Mouse (Mus musculus) B cell, adult 2 months (primary cell): Measurements from ENCODE around the gene Sbk2.
A peak's percentile ranks its signal among the peaks of the same experiment; 100 is the strongest.

Experiments used
- DNase-seq, 2 experiments: peaks; one replicate each; pipeline ENCODE4 v3.0.0; 2022

Gene Sbk2

GRCm38 (mm10) chr7:4920976-4921823 is 43.0 kb downstream of the Sbk2 start:
- DNase-seq = no peak

DNA sequence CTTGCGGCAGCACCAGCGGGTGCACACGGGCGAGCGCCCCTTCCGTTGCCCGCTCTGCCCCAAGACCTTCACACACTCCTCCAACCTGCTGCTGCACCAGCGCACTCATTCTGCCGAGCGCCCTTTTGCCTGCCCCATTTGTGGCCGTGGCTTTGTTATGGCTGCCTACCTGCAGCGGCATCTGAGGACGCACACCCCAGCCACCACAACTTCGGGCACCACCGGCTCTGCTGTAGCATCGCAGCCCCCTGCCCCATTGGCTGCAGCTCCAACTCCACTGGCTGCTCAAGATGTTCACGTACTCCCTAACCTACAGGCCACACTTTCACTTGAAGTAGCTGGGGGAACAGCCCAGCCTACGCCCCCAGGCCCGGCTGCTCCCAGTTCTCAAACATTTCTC is 43.7 kb downstream of the Sbk2 start:
- DNase-seq = no peak

GRCm38 (mm10) chr7:4919971-4920370 is 44.2 kb downstream of the Sbk2 start:
- no peak for DNase-seq

DNA sequence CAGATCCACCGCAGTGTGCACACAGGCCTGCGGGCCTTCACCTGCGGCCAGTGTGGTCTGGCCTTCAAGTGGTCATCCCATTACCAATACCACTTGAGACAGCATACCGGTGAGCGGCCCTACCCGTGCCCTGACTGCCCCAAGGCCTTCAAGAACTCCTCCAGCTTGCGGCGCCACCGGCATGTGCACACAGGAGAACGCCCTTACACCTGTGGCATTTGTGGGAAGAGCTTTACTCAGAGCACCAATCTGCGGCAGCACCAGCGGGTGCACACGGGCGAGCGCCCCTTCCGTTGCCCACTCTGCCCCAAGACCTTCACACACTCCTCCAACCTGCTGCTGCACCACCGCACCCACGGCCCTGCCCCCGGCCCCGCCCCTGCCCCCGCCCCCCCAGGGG is 45.1 kb downstream of the Sbk2 start:
- no peak for DNase-seq

GRCm38 (mm10) chr7:4918681-4919080 is 45.5 kb downstream of the Sbk2 start:
- no peak for DNase-seq

GRCm38 (mm10) chr7:4917494-4917893 is 46.7 kb downstream of the Sbk2 start:
- no peak for DNase-seq

- DNase-seq = no peak
Observed at GRCm38 (mm10) chr7:4915669-4916416, 48.4 kb downstream of the Sbk2 start.

DNA sequence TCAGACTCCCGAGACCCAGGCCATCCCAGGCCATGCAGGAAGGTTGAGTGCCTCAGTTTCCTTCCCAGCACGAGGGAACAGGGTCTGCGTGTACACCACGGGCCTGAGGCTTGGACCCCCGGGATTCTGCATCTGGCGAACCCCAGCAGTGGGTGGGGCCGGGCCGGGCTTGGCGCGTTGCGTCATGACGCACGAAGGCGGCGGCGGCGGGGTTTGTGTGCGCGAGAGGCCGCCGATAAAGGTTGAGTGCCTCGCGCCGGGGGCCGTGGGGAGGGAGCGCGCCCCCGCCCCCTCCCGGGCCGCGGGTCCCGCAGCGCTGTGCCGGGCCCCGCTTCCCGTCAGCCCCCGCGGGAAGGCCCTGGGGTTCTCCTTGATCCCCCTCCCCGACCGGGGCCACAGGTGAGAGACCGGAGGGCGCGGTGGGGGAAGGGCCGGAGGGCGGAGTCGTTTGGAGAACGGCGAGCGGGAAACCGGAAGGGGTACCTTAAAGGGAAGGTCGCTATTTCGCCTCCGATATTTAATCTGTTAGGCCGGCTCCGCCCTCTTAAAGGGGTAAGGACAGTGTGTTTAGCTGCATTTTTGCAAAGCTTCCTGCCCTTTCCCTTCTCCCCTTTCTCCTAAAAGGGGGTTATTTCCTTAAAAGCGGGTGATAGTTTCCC is 49.1 kb downstream of the Sbk2 start, which contains the start of gene Zfp628:
Gene Zfp628 (plus strand): TSS at position 211 of the 659 bp plus-strand sequence.
- DNase-seq = peak; percentile 94 to 95

GRCm38 (mm10) chr7:4912248-4912647 is 52.0 kb downstream of the Sbk2 start:
- no peak for DNase-seq

- DNase-seq = peak; percentile 70 to 73
Observed at GRCm38 (mm10) chr7:4911561-4911960, 52.6 kb downstream of the Sbk2 start.

- DNase-seq = no peak
Observed at GRCm38 (mm10) chr7:4906466-4906950, 57.7 kb downstream of the Sbk2 start, which contains the start of gene Gm36210. Gene Gm36210, minus strand, starts transcription at chr7:4906516.

DNA sequence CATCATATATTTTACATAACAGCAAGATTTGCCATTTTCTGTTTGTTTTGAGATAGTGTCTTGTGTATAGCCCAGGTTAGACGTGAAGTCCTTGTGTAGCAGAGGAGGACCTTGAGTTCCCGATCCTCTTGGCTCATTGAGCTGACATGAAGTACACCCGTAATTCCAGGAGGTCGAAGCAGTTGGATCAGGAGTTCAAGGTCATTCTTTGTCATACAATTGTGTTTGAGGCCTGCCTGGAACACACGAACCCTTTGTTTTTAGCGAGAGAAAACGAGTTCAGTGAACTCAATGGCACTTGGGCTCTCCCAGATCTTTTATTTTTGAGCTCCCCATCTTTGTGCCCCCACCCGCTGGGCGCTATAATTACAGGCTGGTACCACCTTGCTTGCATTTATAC is 61.8 kb downstream of the Sbk2 start:
- DNase-seq = no peak

GRCm38 (mm10) chr7:4901171-4901570 is 63.0 kb downstream of the Sbk2 start:
- peak; percentile 67 to 71 for DNase-seq

DNA sequence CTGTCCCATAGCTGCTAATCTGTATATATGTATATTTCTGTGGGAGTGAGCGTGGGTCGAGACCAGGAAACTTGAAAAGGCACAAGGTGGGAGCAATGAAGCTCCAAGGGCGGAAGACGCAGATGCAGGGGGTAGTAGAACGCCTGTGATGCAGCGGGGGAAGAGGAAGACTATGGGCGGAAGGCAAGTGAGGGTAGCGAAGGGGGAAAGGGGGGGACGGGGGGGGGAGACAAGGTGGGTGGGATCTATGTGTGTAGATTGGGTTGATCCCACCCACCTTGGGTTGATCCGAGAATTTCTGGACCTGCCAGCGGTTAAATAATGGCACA is 63.7 kb downstream of the Sbk2 start:
- no peak for DNase-seq

DNA sequence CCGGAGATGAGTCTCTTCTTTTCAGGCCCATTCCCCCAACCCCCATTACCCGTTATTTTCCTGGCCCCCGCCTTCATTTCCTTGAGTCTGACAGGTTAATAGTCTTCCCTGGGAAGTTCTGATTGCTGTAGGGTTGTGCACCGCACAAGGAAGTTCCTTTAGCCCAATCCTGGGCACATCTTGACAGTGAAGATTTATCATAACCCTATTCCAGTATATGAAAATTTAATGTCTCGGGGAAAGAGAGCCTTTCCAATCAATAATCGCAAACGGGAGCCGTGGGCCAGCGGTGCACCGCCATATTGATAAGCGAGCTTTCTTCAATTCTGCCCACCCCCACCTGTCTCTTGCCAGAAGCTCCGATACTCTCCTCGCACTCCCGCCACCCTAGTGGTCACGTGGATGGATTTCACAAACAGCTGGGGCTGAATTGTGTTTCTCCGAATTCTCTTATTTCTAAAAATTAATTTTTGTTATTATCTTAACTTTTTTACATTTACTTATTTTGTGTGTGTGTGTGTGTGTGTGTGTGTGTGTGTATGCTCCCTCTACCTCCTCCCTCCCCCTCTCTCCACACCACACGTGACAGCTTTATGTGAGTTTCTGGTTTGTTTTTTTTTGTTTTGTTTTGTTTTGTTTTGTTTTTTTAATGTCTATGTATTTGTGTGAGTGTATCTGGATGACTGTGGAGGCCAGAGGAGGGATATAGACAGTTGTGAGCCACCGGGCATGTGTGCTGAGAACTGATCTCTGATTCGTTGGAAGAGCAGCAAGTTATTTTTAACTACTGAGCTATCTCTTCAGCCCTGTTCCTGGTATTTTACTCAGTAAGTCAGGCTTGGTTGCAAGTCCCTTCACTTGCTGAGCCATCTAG is 64.3 kb downstream of the Sbk2 start:
- no peak for DNase-seq

DNA sequence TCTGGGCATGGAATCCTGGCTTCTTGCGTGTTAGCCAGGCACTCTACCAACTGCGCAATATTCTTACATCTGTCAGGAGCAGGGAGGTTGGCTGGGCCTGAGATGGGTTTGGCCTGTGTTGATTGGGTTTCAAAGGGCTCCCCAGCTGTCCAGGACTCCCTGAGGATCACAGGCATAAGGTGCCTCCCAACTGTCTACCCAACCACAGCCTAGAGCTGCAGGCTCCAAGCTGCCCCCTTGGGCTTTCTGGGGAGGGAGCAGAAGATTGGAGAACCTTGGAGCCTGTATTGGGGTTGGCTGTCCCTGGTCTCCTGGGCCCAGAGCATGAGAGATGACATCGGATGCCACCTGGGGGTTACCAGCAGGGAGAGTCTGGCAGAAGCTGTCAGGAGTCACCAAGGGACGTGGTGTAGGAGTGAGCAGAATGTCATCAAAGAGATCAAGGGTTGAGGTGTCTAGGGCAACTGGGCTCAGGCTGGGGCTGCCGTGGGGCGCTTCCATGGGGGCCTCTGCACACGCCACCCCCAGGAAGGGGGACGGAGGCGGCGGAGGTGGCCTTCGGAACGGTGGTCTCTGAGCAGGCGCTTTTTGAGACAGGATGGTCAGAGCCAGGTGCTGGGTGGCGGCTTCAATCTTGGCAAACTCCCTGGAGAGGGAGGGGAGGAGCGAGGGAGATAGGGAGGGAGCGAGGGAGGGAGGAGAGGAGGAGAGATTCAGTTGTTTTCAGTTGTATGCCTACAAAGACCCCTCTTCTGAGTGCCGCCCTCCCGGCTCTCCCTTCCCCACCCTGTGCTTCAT is 65.2 kb downstream of the Sbk2 start:
- DNase-seq = no peak

GRCm38 (mm10) chr7:4895186-4895585 is 69.0 kb downstream of the Sbk2 start:
- no peak for DNase-seq
